Comparison of ENCODE assay signal across 8 mouse cellular contexts in genomic region chr10:121364801-121365564, GRCm38 (mm10). TPM values are rescaled to one million over a fixed set of nuclear protein-coding genes. Genes with fewer than 3 reads are reported as not detected.
DNase-seq lines count a peak whose midpoint lies in the region; ATAC-seq and TF ChIP-seq lines count a peak whose summit lies in the region.

TSS of gene Gns (plus strand) at chr10:121365090.

- H3K4me3 ChIP-seq in ES-Bruce4 (ENCODE audit: low read depth, low read length) = peak within 1 kb of the TSS; percentile 83
- peak within 1 kb of the TSS; percentile 94 for H3K4me3 ChIP-seq in forebrain, embryonic 13.5 days
- H3K4me3 ChIP-seq in heart, postnatal 0 days (ENCODE audit: low read depth, low read length) = peak within 1 kb of the TSS; percentile 87
- H3K4me3 ChIP-seq in liver, embryonic 15.5 days (replicated peaks) = peak within 1 kb of the TSS; percentile 86
- peak within 1 kb of the TSS; percentile 91 for H3K4me3 ChIP-seq in neural tube, embryonic 11.5 days (ENCODE audit: low read depth, low read length)
- peak within 1 kb of the TSS; percentile 93 for H3K4me3 ChIP-seq in stomach, embryonic 16.5 days (replicated peaks; ENCODE audit: low read length)

- under 1% methylated on average over 72 of the region's 72 CpGs for WGBS in forebrain, embryonic 13.5 days
- WGBS in heart, postnatal 0 days = under 1% methylated on average over 67 of the region's 72 CpGs
- under 1% methylated on average over 66 of the region's 72 CpGs for WGBS in liver, embryonic 15.5 days (ENCODE audit: insufficient replicate concordance)
- WGBS in neural tube, embryonic 11.5 days = under 1% methylated on average over 70 of the region's 72 CpGs
- WGBS in stomach, embryonic 16.5 days = under 1% methylated on average over 71 of the region's 72 CpGs

- H3K36me3 ChIP-seq in ES-Bruce4 (ENCODE audit: control insufficient read depth, insufficient read depth, low read length, poor library complexity, severe bottlenecking) = no peaks in the 10 kb centered on the region
- peaks cover 7% of the 10 kb centered on the region for H3K36me3 ChIP-seq in forebrain, embryonic 13.5 days (ENCODE audit: poor library complexity, severe bottlenecking)
- H3K36me3 ChIP-seq in heart, postnatal 0 days (replicated peaks; ENCODE audit: control insufficient read depth, insufficient read depth, low read length) = no peaks in the 10 kb centered on the region
- 0 out of 2 replicates have a peak, but pooled peaks cover under 1% of the 10 kb centered on the region for H3K36me3 ChIP-seq in liver, embryonic 15.5 days (replicated peaks)
- no peaks in the 10 kb centered on the region for H3K36me3 ChIP-seq in neural tube, embryonic 11.5 days (ENCODE audit: control insufficient read depth, insufficient read depth, low read length)
- H3K36me3 ChIP-seq in stomach, embryonic 16.5 days (ENCODE audit: control insufficient read depth, insufficient read depth, low read length) = no peaks in the 10 kb centered on the region

- peak; percentile 87 for DNase-seq in heart, postnatal 0 days (ENCODE audit: low spot score)
- peak; percentile 95 to 96 for DNase-seq in kidney, postnatal 4 days
- DNase-seq in neural tube, embryonic 11.5 days (ENCODE audit: low spot score) = peak; percentile 94

- peak within 1 kb of the TSS; percentile 64 for H3K9ac ChIP-seq in ES-Bruce4 (ENCODE audit: low read depth, poor library complexity, severe bottlenecking)
- H3K9ac ChIP-seq in forebrain, embryonic 13.5 days = peak within 1 kb of the TSS; percentile 93
- H3K9ac ChIP-seq in heart, postnatal 0 days (replicated peaks; ENCODE audit: low read depth, low read length) = peak within 1 kb of the TSS; percentile 75
- peak within 1 kb of the TSS; percentile 82 for H3K9ac ChIP-seq in liver, embryonic 15.5 days
- peak within 1 kb of the TSS; percentile 88 for H3K9ac ChIP-seq in neural tube, embryonic 11.5 days (ENCODE audit: low read length)
- peak within 1 kb of the TSS; percentile 87 for H3K9ac ChIP-seq in stomach, embryonic 16.5 days (ENCODE audit: low read length)

- TF ChIP-seq POLR2A in ES-Bruce4 (IDR thresholded peaks at IDR 0.05; ENCODE audit: insufficient read depth, low read length) = peak; percentile 79

- H3K4me2 ChIP-seq in forebrain, embryonic 13.5 days = peak within 1 kb of the TSS; percentile 90
- peak within 1 kb of the TSS; percentile 95 for H3K4me2 ChIP-seq in heart, postnatal 0 days (ENCODE audit: low read depth, low read length)
- peak within 1 kb of the TSS; percentile 100 for H3K4me2 ChIP-seq in liver, embryonic 15.5 days
- peak within 1 kb of the TSS; percentile 88 for H3K4me2 ChIP-seq in neural tube, embryonic 11.5 days (ENCODE audit: low read depth)
- H3K4me2 ChIP-seq in stomach, embryonic 16.5 days (ENCODE audit: low read depth, low read length) = peak within 1 kb of the TSS; percentile 94

- H3K27ac ChIP-seq in ES-Bruce4 (ENCODE audit: insufficient read depth, low read length) = no peak within 1 kb of the TSS
- H3K27ac ChIP-seq in forebrain, embryonic 13.5 days = no peak within 1 kb of the TSS
- H3K27ac ChIP-seq in heart, postnatal 0 days (ENCODE audit: low read depth) = peak within 1 kb of the TSS; percentile 80
- H3K27ac ChIP-seq in liver, embryonic 15.5 days (replicated peaks) = peak within 1 kb of the TSS; percentile 74
- peak within 1 kb of the TSS; percentile 65 for H3K27ac ChIP-seq in neural tube, embryonic 11.5 days (ENCODE audit: low read depth, low read length)
- H3K27ac ChIP-seq in stomach, embryonic 16.5 days (ENCODE audit: low read length) = peak within 1 kb of the TSS; percentile 74; the same call in 1 of the 2 replicates

- no peaks in the 10 kb centered on the region for H3K9me3 ChIP-seq in ES-Bruce4 (replicated peaks; ENCODE audit: control insufficient read depth, insufficient read depth, low read length, poor library complexity, severe bottlenecking)
- no peaks in the 10 kb centered on the region for H3K9me3 ChIP-seq in forebrain, embryonic 13.5 days (replicated peaks)
- H3K9me3 ChIP-seq in heart, postnatal 0 days (replicated peaks; ENCODE audit: control insufficient read depth, low read length) = no peaks in the 10 kb centered on the region
- no peaks in the 10 kb centered on the region for H3K9me3 ChIP-seq in liver, embryonic 15.5 days (replicated peaks)
- H3K9me3 ChIP-seq in neural tube, embryonic 11.5 days (ENCODE audit: control insufficient read depth, low read length) = no peaks in the 10 kb centered on the region
- no peaks in the 10 kb centered on the region for H3K9me3 ChIP-seq in stomach, embryonic 16.5 days (replicated peaks; ENCODE audit: control insufficient read depth, low read length)

- H3K27me3 ChIP-seq in ES-Bruce4 (ENCODE audit: control insufficient read depth, insufficient read depth, low read length, poor library complexity, severe bottlenecking) = no peaks in the 10 kb centered on the region
- no peaks in the 10 kb centered on the region for H3K27me3 ChIP-seq in forebrain, embryonic 13.5 days
- H3K27me3 ChIP-seq in heart, postnatal 0 days (ENCODE audit: control insufficient read depth, insufficient read depth, low read length) = no peaks in the 10 kb centered on the region
- no peaks in the 10 kb centered on the region for H3K27me3 ChIP-seq in liver, embryonic 15.5 days
- no peaks in the 10 kb centered on the region for H3K27me3 ChIP-seq in neural tube, embryonic 11.5 days (ENCODE audit: control insufficient read depth, insufficient read depth, low read length)
- H3K27me3 ChIP-seq in stomach, embryonic 16.5 days (ENCODE audit: control insufficient read depth, insufficient read depth, low read length) = no peaks in the 10 kb centered on the region

- no peaks in the 10 kb centered on the region for H3K4me1 ChIP-seq in ES-Bruce4 (ENCODE audit: control insufficient read depth, insufficient read depth, low read length)
- H3K4me1 ChIP-seq in forebrain, embryonic 13.5 days = peaks cover 26% of the 10 kb centered on the region
- H3K4me1 ChIP-seq in heart, postnatal 0 days (ENCODE audit: control insufficient read depth, insufficient read depth) = peaks cover 11% of the 10 kb centered on the region; the same call in 1 of the 2 replicates
- peaks cover 43% of the 10 kb centered on the region for H3K4me1 ChIP-seq in liver, embryonic 15.5 days (replicated peaks)
- H3K4me1 ChIP-seq in neural tube, embryonic 11.5 days (ENCODE audit: control insufficient read depth, insufficient read depth, low read length) = peaks cover 7% of the 10 kb centered on the region; the same call in 1 of the 2 replicates
- H3K4me1 ChIP-seq in stomach, embryonic 16.5 days (ENCODE audit: control insufficient read depth, insufficient read depth, low read length) = peaks cover 27% of the 10 kb centered on the region

- no peak for TF ChIP-seq CTCF in ES-Bruce4 (IDR thresholded peaks at IDR 0.05; ENCODE audit: low read depth, low read length)
- TF ChIP-seq CTCF in heart, postnatal 0 days (IDR thresholded peaks at IDR 0.05; ENCODE audit: low read depth) = no peak

- peak; percentile 95 for ATAC-seq in cerebellum, adult (ENCODE audit: insufficient number of reproducible peaks, low FRiP score, low TSS enrichment)
- ATAC-seq in forebrain, embryonic 13.5 days = peak; percentile 97
- peak; percentile 98 for ATAC-seq in heart, postnatal 0 days (ENCODE audit: insufficient read depth, low read depth)
- ATAC-seq in liver, embryonic 15.5 days (ENCODE audit: insufficient read depth) = peak; percentile 90
- peak; percentile 100 for ATAC-seq in neural tube, embryonic 11.5 days (ENCODE audit: insufficient read depth, low FRiP score, low TSS enrichment)
- peak; percentile 98 for ATAC-seq in stomach, embryonic 16.5 days (ENCODE audit: insufficient read depth, low FRiP score)

- TF ChIP-seq EP300 in ES-Bruce4 (IDR thresholded peaks at IDR 0.05; ENCODE audit: insufficient read depth, low read depth, low read length) = no peak
- no peak for TF ChIP-seq EP300 in heart, postnatal 0 days (IDR thresholded peaks at IDR 0.05; ENCODE audit: low read depth)

RNA-seq across cellular contexts. Expression of gene Gns, which starts in this region (rescaled TPM):
- 42.4 and 44.2 TPM in 2 replicates for polyA plus RNA-seq in ES-Bruce4 (2011; ENCODE audit: insufficient read depth, insufficient read length, low read depth, missing spikeins)
- polyA plus RNA-seq in forebrain, embryonic 13.5 days (2015; fragmentation: Nextera tagmentation; extraction: Ambion mirVana) = 25.0 and 30.5 TPM in 2 replicates
- total RNA-seq in heart, postnatal 0 days (2014; rRNA removed; ENCODE audit: low replicate concordance) = 50.4 and 57.5 TPM in 2 replicates
- 25.2 and 26.1 TPM in 2 replicates for polyA plus RNA-seq in heart, postnatal 0 days (2015; fragmentation: Nextera tagmentation; extraction: Ambion mirVana)
- polyA plus RNA-seq in liver, embryonic 15.5 days (2015; fragmentation: Nextera tagmentation; extraction: Ambion mirVana) = 16.9 and 18.7 TPM in 2 replicates
- polyA plus RNA-seq in neural tube, embryonic 11.5 days (2014; fragmentation: Nextera tagmentation; extraction: Ambion mirVana) = 52.5 and 53.5 TPM in 2 replicates
- polyA plus RNA-seq in stomach, embryonic 16.5 days (2015; fragmentation: Nextera tagmentation; extraction: Ambion mirVana) = 37.5 and 41.7 TPM in 2 replicates

Comparison
In these comparisons a context has a peak if more than half of its experiments do, and no peak if none do; other contexts are left out.
1. H3K27ac ChIP-seq: peak in heart, postnatal 0 days (single experiment), liver, embryonic 15.5 days (single experiment), neural tube, embryonic 11.5 days (single experiment) and stomach, embryonic 16.5 days (single experiment); none in ES-Bruce4 (single experiment) and forebrain, embryonic 13.5 days (single experiment).
2. Peak in every context shown above with its lines, with median percentiles within 50 percentile points of each other: H3K4me3 ChIP-seq, H3K9ac ChIP-seq, ATAC-seq, H3K4me2 ChIP-seq and DNase-seq.